Mouse (Mus musculus) intestine, postnatal 0 days (tissue): ENCODE results near the gene B4galt1. TPM values are rescaled to one million over a fixed set of nuclear protein-coding genes. Genes with fewer than 3 reads are reported as not detected.

Experiments
- ATAC-seq: fragments of 200-750 bp; cut with Nextera tagmentation; 2 replicates; pipeline ENCODE4 v1.8.0; 2017; ENCODE audit warnings: mild to moderate bottlenecking, moderate TSS enrichment, moderate library complexity
- H3K27ac ChIP-seq: fragments of 300-500 bp; sonication (generic); 2 replicates; pipeline ENCODE4 v1.5.1; 2014; ENCODE audit warnings: mild to moderate bottlenecking, low read depth, low read length, moderate library complexity
- H3K27me3 ChIP-seq: fragments of 300-500 bp; sonication (generic); replicated peaks from 2 replicates; pipeline ENCODE4 v1.6.1; 2014; ENCODE audit warnings: low read length, mixed read lengths; ENCODE audit not compliant: control insufficient read depth, insufficient read depth
- H3K36me3 ChIP-seq: fragments of 300-500 bp; sonication (generic); 2 replicates; pipeline ENCODE4 v1.6.1; 2014; ENCODE audit warnings: mild to moderate bottlenecking, moderate library complexity; ENCODE audit not compliant: control insufficient read depth, insufficient read depth
- H3K4me1 ChIP-seq: fragments of 300-500 bp; sonication (generic); replicated peaks from 2 replicates; pipeline ENCODE4 v1.6.1; 2014; ENCODE audit warnings: antibody characterized with exemption, low read length, mixed read lengths; ENCODE audit not compliant: control insufficient read depth, insufficient read depth
- H3K4me2 ChIP-seq: fragments of 300-500 bp; sonication (generic); replicated peaks from 2 replicates; pipeline ENCODE4 v1.6.1; 2014; ENCODE audit warnings: low read depth, mild to moderate bottlenecking, moderate library complexity
- H3K4me3 ChIP-seq: fragments of 300-500 bp; sonication (generic); 2 replicates; pipeline ENCODE4 v1.5.1; 2014; ENCODE audit warnings: low read depth, low read length
- H3K9ac ChIP-seq: fragments of 300-500 bp; sonication (generic); 2 replicates; pipeline ENCODE4 v1.6.1; 2014; ENCODE audit warnings: mild to moderate bottlenecking, low read depth, low read length
- H3K9me3 ChIP-seq: fragments of 300-500 bp; sonication (generic); 2 replicates; pipeline ENCODE4 v1.6.1; 2016; ENCODE audit warnings: mixed run types; ENCODE audit not compliant: control insufficient read depth
- CTCF ChIP-seq: sonication (generic); IDR thresholded peaks from 2 replicates; pipeline ENCODE4 v1.5.1; 2016; ENCODE audit warnings: low read depth, mild to moderate bottlenecking, control low read depth, antibody characterized with exemption, moderate library complexity
- WGBS: fragments of 180-500 bp; shearing (Covaris S2); extraction: QIAGEN DNeasy Blood & Tissue Kit; methylation state at CpG from one replicate; pipeline ENCODE4 v1.1.7; 2014; 5-methylcytosine and 5-hydroxymethylcytosine counted together
- polyA plus RNA-seq: library from polyadenylated mRNA; unstranded; fragments of >200 nt; fragmentation: Nextera tagmentation; extraction: Ambion mirVana; gene quantifications from 2 replicates; pipeline ENCODE4 v1.2.1, GENCODE M21; 2015

The B4galt1 gene
- polyA plus RNA-seq, 1 experiment from 2014 or later, result 15.3 TPM

GRCm38 (mm10) chr4:40786578-40786977, 67.2 kb downstream of the B4galt1 start:
- no peak for ATAC-seq
- Histone ChIP-seq H3K27me3 (0 out of 2 replicates have a peak, but pooled peaks cover 4% of the 10 kb centered on the region), H3K9me3 (no peaks in the 10 kb centered on the region), H3K4me3 (no peak overlapping the region), H3K4me1 (no peaks in the 10 kb centered on the region), H3K9ac (no peak overlapping the region), H3K36me3 (no peaks in the 10 kb centered on the region), H3K27ac (no peak overlapping the region), H3K4me2 (no peak overlapping the region)
- 85% methylated on average over 4 of the region's 4 CpGs for WGBS
- TF ChIP-seq CTCF, result no peak

- 0 out of 2 replicates have a peak, but pooled peaks have one; percentile 33 for ATAC-seq
- no peaks in the 10 kb centered on the region for H3K9me3 ChIP-seq
- WGBS, result 75% methylated on average over 9 of the region's 9 CpGs
- H3K27me3 ChIP-seq, result 0 out of 2 replicates have a peak, but pooled peaks cover 4% of the 10 kb centered on the region
- no peaks in the 10 kb centered on the region for H3K36me3 ChIP-seq
- H3K9ac ChIP-seq, result no peak overlapping the region
- no peak for TF ChIP-seq CTCF
- H3K4me3 ChIP-seq, result no peak overlapping the region
- H3K4me1 ChIP-seq, result no peaks in the 10 kb centered on the region
- no peak overlapping the region for H3K27ac ChIP-seq
- no peak overlapping the region for H3K4me2 ChIP-seq
Observed at GRCm38 (mm10) chr4:40785620-40786166, 68.1 kb downstream of the B4galt1 start.

- TF ChIP-seq CTCF, result no peak
Observed at GRCm38 (mm10) chr4:40784556-40785169, 69.1 kb downstream of the B4galt1 start.

GRCm38 (mm10) chr4:40783049-40783448, 70.8 kb downstream of the B4galt1 start:
- H3K27me3 ChIP-seq, result 0 out of 2 replicates have a peak, but pooled peaks cover 8% of the 10 kb centered on the region
- H3K27ac ChIP-seq, result no peak overlapping the region
- H3K9ac ChIP-seq, result no peak overlapping the region
- H3K4me2 ChIP-seq, result no peak overlapping the region
- H3K9me3 ChIP-seq, result no peaks in the 10 kb centered on the region
- H3K4me1 ChIP-seq, result no peaks in the 10 kb centered on the region
- H3K4me3 ChIP-seq, result no peak overlapping the region
- TF ChIP-seq CTCF, result no peak
- no peaks in the 10 kb centered on the region for H3K36me3 ChIP-seq
- no peak for ATAC-seq
- 84% methylated on average over 4 of the region's 4 CpGs for WGBS

More at GRCm38 (mm10) chr4:40784556-40785169, 69.1 kb downstream of the B4galt1 start:
- no peak overlapping the region for H3K4me3 ChIP-seq
- H3K4me2 ChIP-seq, result no peak overlapping the region
- no peaks in the 10 kb centered on the region for H3K9me3 ChIP-seq
- WGBS, result 70% methylated on average over 10 of the region's 10 CpGs
- ATAC-seq, result no peak
- H3K27ac ChIP-seq, result no peak overlapping the region
- no peaks in the 10 kb centered on the region for H3K4me1 ChIP-seq
- no peaks in the 10 kb centered on the region for H3K36me3 ChIP-seq
- H3K27me3 ChIP-seq, result 0 out of 2 replicates have a peak, but pooled peaks cover 4% of the 10 kb centered on the region
- H3K9ac ChIP-seq, result no peak overlapping the region

GRCm38 (mm10) chr4:40781797-40782495, 71.9 kb downstream of the B4galt1 start:
- WGBS, result 35% methylated on average over 8 of the region's 8 CpGs
- Histone ChIP-seq H3K27ac (no peak overlapping the region), H3K9ac (no peak overlapping the region), H3K27me3 (peaks cover 12% of the 10 kb centered on the region; the same call in 1 of the 2 replicates), H3K4me2 (no peak overlapping the region), H3K9me3 (no peaks in the 10 kb centered on the region), H3K36me3 (no peaks in the 10 kb centered on the region), H3K4me1 (no peaks in the 10 kb centered on the region), H3K4me3 (no peak overlapping the region)
- no peak for TF ChIP-seq CTCF
- no peak for ATAC-seq

GRCm38 (mm10) chr4:40781143-40781542, 72.7 kb downstream of the B4galt1 start:
- H3K27me3 ChIP-seq, result peaks cover 13% of the 10 kb centered on the region; the same call in 1 of the 2 replicates
- H3K9me3 ChIP-seq, result no peaks in the 10 kb centered on the region
- H3K4me2 ChIP-seq, result no peak overlapping the region
- H3K4me1 ChIP-seq, result no peaks in the 10 kb centered on the region
- 38% methylated on average over 3 of the region's 3 CpGs for WGBS
- no peaks in the 10 kb centered on the region for H3K36me3 ChIP-seq
- H3K9ac ChIP-seq, result no peak overlapping the region
- no peak for ATAC-seq
- no peak overlapping the region for H3K4me3 ChIP-seq
- no peak for TF ChIP-seq CTCF
- H3K27ac ChIP-seq, result no peak overlapping the region
